Mouse (Mus musculus) lung, postnatal 0 days (tissue): ENCODE data around the gene Adm.

Experiments
- CTCF ChIP-seq: IDR thresholded peaks from 2 replicates; pipeline ENCODE4 v1.5.1; 2016; ENCODE audit warnings: antibody characterized with exemption, mild to moderate bottlenecking
- EP300 ChIP-seq: IDR thresholded peaks from 2 replicates; pipeline ENCODE4 v1.6.1; 2016; ENCODE audit warnings: antibody characterized with exemption, mild to moderate bottlenecking, control low read depth

- no peak for TF ChIP-seq EP300
- TF ChIP-seq CTCF: no peak
Measured at GRCm38 (mm10) chr7:110658378-110658928, 31.0 kb downstream of the Adm start.
